Mouse (Mus musculus): ENCODE results near the gene Noct. TPM values are rescaled to one million over a fixed set of nuclear protein-coding genes. Genes with fewer than 3 reads are reported as not detected.

Gene Noct
- total and polyA plus RNA-seq, 2 experiments from 2014 or later, result 11.9 to 35.6 TPM

GRCm38 (mm10) chr3:51219213-51219612, 5.0 kb upstream of the Noct start:
- TF ChIP-seq CTCF (IDR thresholded peaks at IDR 0.05; ENCODE audit: low read depth), result no peak
- TF ChIP-seq EP300 (IDR thresholded peaks at IDR 0.05; ENCODE audit: low read depth), result no peak

GRCm38 (mm10) chr3:51220846-51221245, 3.4 kb upstream of the Noct start:
- TF ChIP-seq EP300 (IDR thresholded peaks at IDR 0.05; ENCODE audit: low read depth), result no peak
- no peak for TF ChIP-seq CTCF (IDR thresholded peaks at IDR 0.05; ENCODE audit: low read depth)
- ATAC-seq (ENCODE audit: insufficient read depth, low read depth) (no peak), DNase-seq (ENCODE audit: low spot score) (no peak)
- no peak overlapping the region for H3K9ac ChIP-seq (replicated peaks; ENCODE audit: low read depth, low read length)
- 29% methylated on average over 4 of the region's 4 CpGs for WGBS
- H3K4me3 ChIP-seq (ENCODE audit: low read depth, low read length), result no peak overlapping the region
- no peak overlapping the region for H3K27ac ChIP-seq (ENCODE audit: low read depth)
- H3K36me3 ChIP-seq (replicated peaks; ENCODE audit: control insufficient read depth, insufficient read depth, low read length), result no peaks in the 10 kb centered on the region
- no peaks in the 10 kb centered on the region for H3K27me3 ChIP-seq (ENCODE audit: control insufficient read depth, insufficient read depth, low read length)
- H3K4me2 ChIP-seq (ENCODE audit: low read depth, low read length), result no peak overlapping the region
- H3K4me1 ChIP-seq (ENCODE audit: control insufficient read depth, insufficient read depth), result peaks cover 29% of the 10 kb centered on the region
- H3K9me3 ChIP-seq (replicated peaks; ENCODE audit: control insufficient read depth, low read length), result no peaks in the 10 kb centered on the region

More at GRCm38 (mm10) chr3:51219213-51219612, 5.0 kb upstream of the Noct start:
- no peaks in the 10 kb centered on the region for H3K36me3 ChIP-seq (replicated peaks; ENCODE audit: control insufficient read depth, insufficient read depth, low read length)
- no peak overlapping the region for H3K27ac ChIP-seq (ENCODE audit: low read depth)
- H3K4me1 ChIP-seq (ENCODE audit: control insufficient read depth, insufficient read depth), result peaks cover 26% of the 10 kb centered on the region
- H3K4me2 ChIP-seq (ENCODE audit: low read depth, low read length), result no peak overlapping the region
- DNase-seq (ENCODE audit: low spot score), result no peak
- no peaks in the 10 kb centered on the region for H3K9me3 ChIP-seq (replicated peaks; ENCODE audit: control insufficient read depth, low read length)
- no peak overlapping the region for H3K4me3 ChIP-seq (ENCODE audit: low read depth, low read length)
- 92% methylated on average over 5 of the region's 5 CpGs for WGBS
- no peak for ATAC-seq (ENCODE audit: insufficient read depth, low read depth)
- no peaks in the 10 kb centered on the region for H3K27me3 ChIP-seq (ENCODE audit: control insufficient read depth, insufficient read depth, low read length)
- H3K9ac ChIP-seq (replicated peaks; ENCODE audit: low read depth, low read length), result no peak overlapping the region

- Histone ChIP-seq H3K4me3 (ENCODE audit: low read depth, low read length) (no peak overlapping the region), H3K9me3 (replicated peaks; ENCODE audit: control insufficient read depth, low read length) (no peaks in the 10 kb centered on the region), H3K4me2 (ENCODE audit: low read depth, low read length) (peak overlapping the region; percentile 44), H3K9ac (replicated peaks; ENCODE audit: low read depth, low read length) (no peak overlapping the region), H3K27me3 (ENCODE audit: control insufficient read depth, insufficient read depth, low read length) (no peaks in the 10 kb centered on the region), H3K27ac (ENCODE audit: low read depth) (peak overlapping the region; percentile 81), H3K36me3 (replicated peaks; ENCODE audit: control insufficient read depth, insufficient read depth, low read length) (no peaks in the 10 kb centered on the region), H3K4me1 (ENCODE audit: control insufficient read depth, insufficient read depth) (peaks cover 38% of the 10 kb centered on the region)
- DNase-seq (ENCODE audit: low spot score), result peak; percentile 61
- TF ChIP-seq CTCF (IDR thresholded peaks at IDR 0.05; ENCODE audit: low read depth) (no peak), EP300 (IDR thresholded peaks at IDR 0.05; ENCODE audit: low read depth) (no peak)
- peak; percentile 30 for ATAC-seq (ENCODE audit: insufficient read depth, low read depth)
- WGBS, result 30% methylated on average over 8 of the region's 8 CpGs
These were observed 2.4 kb upstream of the Noct start for GRCm38 (mm10) chr3:51221847-51222246.

- no peaks in the 10 kb centered on the region for H3K9me3 ChIP-seq (replicated peaks; ENCODE audit: control insufficient read depth, low read length)
- ATAC-seq (ENCODE audit: insufficient read depth, low read depth) (peak; percentile 57), DNase-seq (ENCODE audit: low spot score) (peak; percentile 85)
- peak overlapping the region; percentile 81 for H3K27ac ChIP-seq (ENCODE audit: low read depth)
- H3K4me2 ChIP-seq (ENCODE audit: low read depth, low read length), result peak overlapping the region; percentile 44
- no peak overlapping the region for H3K4me3 ChIP-seq (ENCODE audit: low read depth, low read length)
- 29% methylated on average over 6 of the region's 6 CpGs for WGBS
- H3K27me3 ChIP-seq (ENCODE audit: control insufficient read depth, insufficient read depth, low read length), result no peaks in the 10 kb centered on the region
- no peak for TF ChIP-seq CTCF (IDR thresholded peaks at IDR 0.05; ENCODE audit: low read depth)
- no peak for TF ChIP-seq EP300 (IDR thresholded peaks at IDR 0.05; ENCODE audit: low read depth)
- no peaks in the 10 kb centered on the region for H3K36me3 ChIP-seq (replicated peaks; ENCODE audit: control insufficient read depth, insufficient read depth, low read length)
- H3K4me1 ChIP-seq (ENCODE audit: control insufficient read depth, insufficient read depth), result peaks cover 40% of the 10 kb centered on the region
- H3K9ac ChIP-seq (replicated peaks; ENCODE audit: low read depth, low read length), result no peak overlapping the region
These were observed 1.9 kb upstream of the Noct start for GRCm38 (mm10) chr3:51222302-51222701.

GRCm38 (mm10) chr3:51222834-51223460, 1.3 kb upstream of the Noct start:
- DNase-seq (ENCODE audit: low spot score) (no peak), ATAC-seq (ENCODE audit: insufficient read depth, low read depth) (no peak)
- H3K4me1 ChIP-seq (ENCODE audit: control insufficient read depth, insufficient read depth), result peaks cover 40% of the 10 kb centered on the region
- 47% methylated on average over 10 of the region's 10 CpGs for WGBS
- H3K4me2 ChIP-seq (ENCODE audit: low read depth, low read length), result peak overlapping the region; percentile 88; the same call in 1 of the 2 replicates
- H3K4me3 ChIP-seq (ENCODE audit: low read depth, low read length), result no peak overlapping the region
- peak overlapping the region; percentile 98 for H3K27ac ChIP-seq (ENCODE audit: low read depth)
- H3K9me3 ChIP-seq (replicated peaks; ENCODE audit: control insufficient read depth, low read length), result no peaks in the 10 kb centered on the region
- TF ChIP-seq CTCF (IDR thresholded peaks at IDR 0.05; ENCODE audit: low read depth) (no peak), EP300 (IDR thresholded peaks at IDR 0.05; ENCODE audit: low read depth) (no peak)
- no peaks in the 10 kb centered on the region for H3K27me3 ChIP-seq (ENCODE audit: control insufficient read depth, insufficient read depth, low read length)
- H3K9ac ChIP-seq (replicated peaks; ENCODE audit: low read depth, low read length), result no peak overlapping the region
- H3K36me3 ChIP-seq (replicated peaks; ENCODE audit: control insufficient read depth, insufficient read depth, low read length), result no peaks in the 10 kb centered on the region

GRCm38 (mm10) chr3:51223556-51223955, 691 bp upstream of the Noct start:
- Histone ChIP-seq H3K4me2 (ENCODE audit: low read depth, low read length) (peak overlapping the region; percentile 88), H3K9me3 (replicated peaks; ENCODE audit: control insufficient read depth, low read length) (no peaks in the 10 kb centered on the region), H3K27ac (ENCODE audit: low read depth) (peak overlapping the region; percentile 98), H3K9ac (replicated peaks; ENCODE audit: low read depth, low read length) (0 out of 2 replicates have a peak overlapping the region, but pooled peaks have one; percentile 40), H3K36me3 (replicated peaks; ENCODE audit: control insufficient read depth, insufficient read depth, low read length) (no peaks in the 10 kb centered on the region), H3K27me3 (ENCODE audit: control insufficient read depth, insufficient read depth, low read length) (no peaks in the 10 kb centered on the region), H3K4me3 (ENCODE audit: low read depth, low read length) (peak overlapping the region; percentile 99; the same call in 1 of the 2 replicates), H3K4me1 (ENCODE audit: control insufficient read depth, insufficient read depth) (peaks cover 40% of the 10 kb centered on the region)
- ATAC-seq (ENCODE audit: insufficient read depth, low read depth), result no peak
- TF ChIP-seq EP300 (IDR thresholded peaks at IDR 0.05; ENCODE audit: low read depth) (no peak), CTCF (IDR thresholded peaks at IDR 0.05; ENCODE audit: low read depth) (no peak)
- WGBS, result 32% methylated on average over 5 of the region's 5 CpGs
- no peak for DNase-seq (ENCODE audit: low spot score)

Data from heart, postnatal 0 days (tissue).